Mouse (Mus musculus) regulatory T cell (primary cell): ENCODE results near the gene Inpp5f.
"Not testable (repeated sequence)": the region's sequence is repeated elsewhere in the genome, so short reads cannot be mapped to it uniquely, and the experiment has no call there.

ENCODE experiments used
- in situ Hi-C: fragments of 300-600 bp; cut with MboI, MseI; formaldehyde crosslinking; loops from one replicate; pipeline ENCODE4 v1.15.1; 2025; ENCODE audit warnings: high pct_unique_total_duplicates

The Inpp5f gene

DNA sequence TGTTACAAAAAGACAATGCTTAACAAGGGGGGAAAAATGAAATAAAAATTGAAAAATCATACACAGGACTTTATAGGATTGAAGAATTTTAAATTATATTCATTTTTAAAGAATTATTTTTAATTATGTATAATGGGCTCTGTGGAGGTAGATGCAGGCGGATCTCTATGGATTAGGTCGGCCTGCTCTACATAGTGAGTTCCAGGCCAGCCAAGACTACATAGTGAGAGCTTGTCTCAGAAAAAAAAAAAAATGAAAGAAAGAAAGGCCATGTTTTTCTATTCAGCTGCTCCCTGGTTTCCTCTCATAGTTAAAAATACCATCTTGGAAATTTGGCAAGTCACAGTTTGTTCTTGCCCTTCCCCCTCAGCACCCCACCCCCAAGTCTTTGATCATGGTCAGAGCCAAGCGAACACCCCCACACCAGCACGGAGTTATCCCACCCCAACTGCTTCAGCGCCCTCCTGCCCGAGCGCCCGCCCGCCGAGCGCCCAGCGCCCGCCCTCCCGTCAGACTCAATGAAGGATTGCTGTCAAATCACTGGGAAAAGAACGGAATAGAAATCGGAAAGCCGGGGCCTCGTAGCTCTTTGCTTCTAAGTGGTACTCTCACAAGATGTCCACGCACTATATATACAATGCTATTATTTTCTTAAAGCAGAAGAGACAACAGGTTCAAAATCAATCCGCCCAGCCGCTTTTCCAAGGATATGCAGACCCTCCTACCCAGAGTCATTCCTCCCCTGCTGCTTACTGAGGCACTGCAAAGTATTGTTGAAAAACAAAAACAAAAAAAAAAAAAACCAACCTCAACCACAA, 18.8 kb upstream of the Inpp5f start:
- in situ Hi-C loops, result no loop called here

DNA sequence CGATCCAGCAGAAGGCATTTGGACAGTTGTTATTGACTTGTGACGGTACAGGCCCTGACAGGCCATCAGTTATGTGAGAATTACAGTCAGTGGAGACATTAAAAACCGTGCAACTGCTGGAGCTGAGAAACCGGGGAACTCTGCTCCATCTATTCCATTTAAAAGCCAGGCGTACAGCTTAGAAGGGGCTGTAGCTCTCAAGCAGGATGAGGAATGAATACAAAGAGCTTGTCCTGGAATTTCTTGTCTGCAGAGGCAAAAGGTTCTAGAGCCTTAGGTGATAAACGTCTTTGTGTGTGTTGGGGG, 18.2 kb upstream of the Inpp5f start:
- in situ Hi-C loops, result no loop called here

DNA sequence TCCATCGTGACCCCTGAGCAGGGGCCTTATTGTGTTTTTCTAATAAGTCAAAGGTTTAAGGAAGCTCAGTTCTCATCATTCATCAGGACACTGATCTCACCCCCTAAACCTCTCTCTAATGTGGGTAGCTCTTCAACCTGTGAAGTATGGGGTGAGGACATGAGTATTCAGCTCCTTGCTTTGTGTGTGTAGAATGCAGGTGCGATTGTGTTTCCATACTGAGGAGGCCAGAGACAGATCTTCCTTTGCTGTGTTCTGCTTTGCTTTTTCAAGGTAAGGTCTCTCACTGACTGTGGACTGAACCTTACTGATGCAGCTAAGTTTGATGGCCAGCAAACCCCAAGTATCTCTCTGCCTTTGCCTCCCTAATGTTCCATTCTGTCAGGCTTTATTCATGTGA, 14.9 kb upstream of the Inpp5f start:
- in situ Hi-C loops, result no loop called here

DNA sequence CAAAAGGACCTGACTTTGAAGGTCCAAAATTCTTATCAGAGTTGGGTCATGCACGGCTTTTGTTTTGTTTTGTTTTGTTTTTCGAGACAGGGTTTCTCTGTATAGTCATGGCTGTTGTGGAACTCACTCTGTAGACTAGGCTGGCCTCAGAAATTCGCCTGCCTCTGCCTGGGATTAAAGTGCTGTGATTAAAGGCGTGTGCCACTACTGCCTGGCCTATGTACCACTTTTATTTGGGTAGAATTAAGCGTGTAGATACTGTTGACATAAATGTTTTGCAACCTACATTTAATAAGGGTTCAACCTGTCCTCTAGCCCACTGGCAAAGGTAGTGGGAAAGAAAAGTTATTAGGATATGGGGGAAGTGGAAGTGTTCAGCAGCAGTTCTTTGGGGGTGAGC, 12.1 kb upstream of the Inpp5f start:
- in situ Hi-C loops, result no loop called here

DNA sequence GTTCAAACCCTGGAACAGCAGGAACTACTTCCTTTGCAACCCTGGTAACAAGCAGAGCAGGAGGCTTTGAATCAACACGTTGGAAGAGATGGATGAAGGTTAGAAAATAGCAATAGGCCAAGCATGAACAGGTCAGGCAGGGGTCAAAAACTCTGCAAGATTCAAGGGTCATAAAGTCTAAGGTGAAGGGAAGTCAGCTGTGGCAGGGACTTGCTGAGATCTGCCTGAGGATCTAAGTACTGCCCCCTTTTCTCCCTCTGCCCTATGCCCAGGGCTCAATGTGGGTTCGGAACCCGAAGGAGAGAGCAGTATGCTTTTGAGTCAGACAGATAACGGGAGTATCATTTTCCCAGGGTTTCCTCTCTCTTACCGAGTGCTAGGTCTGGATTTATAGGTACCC, 9.3 kb upstream of the Inpp5f start:
- in situ Hi-C loops, result no loop called here

DNA sequence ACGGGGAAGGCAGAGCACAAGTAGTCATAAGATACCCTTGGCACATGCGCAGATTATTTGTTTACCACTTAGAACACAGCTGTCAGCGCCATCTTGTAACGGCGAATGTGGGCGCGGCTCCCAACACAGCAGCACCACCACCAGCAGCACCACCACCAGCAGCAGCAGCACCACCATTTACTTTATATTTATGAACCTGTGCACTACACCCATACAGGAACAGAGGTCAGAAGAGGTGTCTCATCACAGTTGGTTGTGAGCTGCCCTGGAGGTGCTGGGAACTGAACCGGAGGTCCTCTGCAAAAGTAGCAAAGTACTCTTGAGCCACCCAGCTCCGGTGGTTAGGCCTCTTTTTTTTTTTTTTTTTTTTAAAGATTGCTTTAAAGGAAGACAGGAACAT, 1.2 kb upstream of the Inpp5f start:
- in situ Hi-C loops, result not testable (repeated sequence)

DNA sequence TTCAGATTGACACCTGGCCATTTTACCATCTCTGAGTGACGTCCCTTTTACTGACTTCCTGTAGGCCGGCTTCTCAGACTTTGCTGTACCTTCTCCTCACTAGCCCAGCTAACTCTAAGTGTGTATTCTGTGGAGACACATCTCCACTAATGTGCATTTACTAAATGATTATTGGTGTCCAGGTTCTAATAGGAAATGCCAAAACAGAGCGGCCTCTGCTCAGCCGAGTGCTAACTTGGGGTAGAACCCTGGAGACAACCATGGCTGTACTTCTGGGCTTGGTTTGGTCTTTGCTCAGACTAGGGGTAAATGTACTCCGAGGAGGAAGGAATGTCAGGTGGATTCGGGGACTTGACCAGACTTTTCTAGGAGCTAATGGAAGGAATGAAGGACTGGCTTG, 638 bp upstream of the Inpp5f start:
- in situ Hi-C loops, result no loop called here

DNA sequence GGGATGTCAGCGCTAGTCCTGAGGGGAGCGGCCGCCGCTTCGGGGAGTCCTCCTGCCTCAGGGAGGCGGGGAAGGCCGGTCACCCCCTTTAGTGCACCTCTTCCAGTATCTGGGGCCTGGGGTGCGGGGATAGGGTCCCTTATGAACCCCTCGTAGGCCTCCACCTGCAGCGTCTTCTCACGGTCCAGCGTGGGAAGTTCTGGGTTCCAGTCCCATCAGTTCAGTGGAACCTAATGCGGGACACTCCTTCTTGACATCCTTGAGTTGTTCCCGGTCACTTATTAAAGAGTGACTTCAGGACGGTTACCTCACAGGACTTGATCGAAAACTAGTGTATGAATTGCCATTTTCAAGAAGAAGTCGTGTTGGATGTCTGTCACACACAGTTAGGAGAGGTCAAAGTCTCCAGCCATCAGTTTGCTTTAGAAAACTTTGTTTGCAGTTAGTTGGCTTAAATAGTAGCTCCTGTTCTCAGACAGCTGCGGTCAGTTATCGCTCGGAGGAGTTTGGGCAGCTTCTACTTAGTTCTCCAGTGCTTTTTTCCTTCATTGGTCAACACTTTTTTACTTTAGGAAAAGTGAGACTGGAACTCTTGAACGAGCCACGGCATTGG, 777 bp downstream of the Inpp5f start:
- in situ Hi-C loops, result no loop called here

DNA sequence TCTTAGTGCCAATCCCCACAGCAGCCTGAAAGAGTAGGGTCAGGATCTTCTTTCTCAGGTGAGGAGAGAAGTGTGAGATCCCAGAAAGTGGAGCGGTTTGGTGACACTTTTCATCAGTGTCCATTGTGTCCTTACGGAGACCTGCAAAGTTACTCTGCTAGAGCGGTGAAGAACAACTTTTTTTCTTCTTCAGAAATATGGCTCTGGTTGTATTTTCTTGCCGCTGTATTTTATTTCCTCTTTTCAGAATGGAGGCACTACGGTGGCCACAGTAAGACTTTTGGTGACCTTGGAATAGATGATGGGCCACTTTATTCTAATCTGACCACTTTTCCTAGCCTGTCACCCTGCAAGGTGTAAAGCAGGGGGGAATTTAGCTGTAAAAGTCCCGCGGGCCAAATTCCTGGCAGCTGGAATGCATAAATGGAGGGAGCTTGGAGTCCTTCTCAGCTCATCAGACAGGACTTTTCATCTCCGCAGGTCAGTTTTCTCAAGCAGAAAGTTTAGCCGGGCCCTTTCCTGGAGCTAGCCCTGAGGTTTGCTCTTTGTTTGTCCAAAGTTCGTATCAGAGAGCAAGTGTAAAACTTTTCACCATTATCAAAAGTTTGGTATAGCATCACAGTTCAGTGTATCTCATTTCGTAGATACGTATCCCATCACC, 1.5 kb downstream of the Inpp5f start:
- in situ Hi-C loops, result no loop called here

DNA sequence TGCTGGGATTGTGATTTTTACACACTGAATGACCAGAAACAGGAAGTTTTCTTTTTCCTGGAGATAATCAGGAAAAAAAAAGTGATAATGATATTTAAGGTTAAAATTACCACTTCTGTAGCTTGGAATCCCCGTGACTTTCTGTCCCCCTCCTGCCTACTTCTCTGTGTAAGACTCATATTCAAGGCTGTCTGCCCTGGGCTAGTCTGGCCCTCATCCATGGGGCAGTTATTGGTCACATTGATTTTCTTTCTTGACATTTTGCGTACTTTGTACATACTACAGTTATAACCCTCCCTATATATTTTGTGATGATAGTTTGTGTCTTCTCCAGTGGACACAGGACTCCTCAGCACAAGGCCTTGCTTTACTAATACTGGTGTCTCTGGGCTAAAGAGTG, 2.5 kb downstream of the Inpp5f start:
- in situ Hi-C loops, result no loop called here

DNA sequence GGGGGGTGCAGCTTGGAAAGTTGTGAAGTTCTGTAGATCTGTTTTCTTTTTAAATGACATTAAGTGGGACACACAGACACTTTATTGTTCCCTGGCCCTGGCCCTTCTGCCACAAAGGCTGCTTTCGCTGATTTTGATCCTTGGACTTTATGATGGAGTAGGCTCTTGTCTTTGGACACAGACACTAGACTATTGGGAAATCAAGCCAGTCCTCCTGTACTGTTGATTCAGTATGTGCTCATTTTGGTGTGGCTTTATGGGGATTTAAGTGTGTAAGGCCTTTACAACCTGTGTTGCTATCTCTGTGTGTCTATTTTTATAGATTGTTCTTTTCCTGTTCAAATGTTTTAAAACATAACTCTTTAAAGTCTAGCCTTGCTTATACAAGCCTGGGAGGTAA, 6.5 kb downstream of the Inpp5f start:
- in situ Hi-C loops, result no loop called here

DNA sequence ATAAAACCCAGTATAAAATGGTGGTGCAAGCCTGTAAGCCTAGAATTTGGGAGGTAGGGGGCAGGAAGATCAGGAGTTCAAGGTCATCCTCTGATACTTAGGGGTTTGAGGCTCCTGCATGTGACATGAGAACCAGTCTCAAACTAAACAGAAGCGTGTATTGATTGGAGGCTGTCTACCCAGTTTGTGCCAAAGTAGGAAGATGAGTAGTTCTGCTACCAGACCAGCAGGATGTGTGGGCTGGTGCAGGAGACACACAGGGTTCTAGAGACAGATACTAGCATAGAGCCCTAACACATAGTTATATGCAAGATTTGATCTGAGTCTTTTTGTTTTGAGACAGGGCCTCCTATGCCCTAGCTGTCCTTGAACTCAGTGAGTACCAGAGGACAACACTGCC, 9.1 kb downstream of the Inpp5f start:
- in situ Hi-C loops, result no loop called here

DNA sequence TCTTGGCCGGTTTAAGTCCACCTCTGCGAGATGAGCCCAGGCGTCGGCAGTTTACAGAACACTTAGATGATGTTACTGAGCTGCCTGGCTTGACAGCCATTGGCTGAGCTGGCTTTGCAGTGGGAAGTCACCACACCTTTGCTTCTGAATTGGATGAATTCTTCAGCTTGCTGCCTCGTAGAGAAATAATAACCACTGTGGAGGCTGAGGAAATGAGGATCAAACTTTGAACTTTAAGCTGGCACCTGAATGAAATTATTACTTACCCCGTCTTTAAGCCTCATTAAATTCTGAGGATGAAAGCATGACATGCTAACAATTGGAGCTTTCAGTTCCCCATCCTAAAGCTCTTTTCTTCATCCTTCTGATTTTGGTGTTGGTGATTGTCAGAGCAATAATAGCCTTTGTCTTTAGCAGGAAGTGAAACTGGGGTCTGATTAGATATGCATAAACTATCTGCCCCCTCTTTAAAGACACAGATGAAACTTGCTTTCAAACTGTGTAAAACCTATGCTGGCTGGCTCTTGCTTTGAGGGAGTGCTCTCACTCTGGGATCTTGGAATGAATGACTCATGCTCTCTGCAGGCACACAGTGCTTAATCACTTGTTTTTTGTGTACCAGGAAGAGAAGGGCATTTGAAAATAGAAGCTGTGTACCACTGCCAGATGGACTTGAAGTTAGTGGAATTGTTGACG, 11.3 kb downstream of the Inpp5f start:
- in situ Hi-C loops, result no loop called here

DNA sequence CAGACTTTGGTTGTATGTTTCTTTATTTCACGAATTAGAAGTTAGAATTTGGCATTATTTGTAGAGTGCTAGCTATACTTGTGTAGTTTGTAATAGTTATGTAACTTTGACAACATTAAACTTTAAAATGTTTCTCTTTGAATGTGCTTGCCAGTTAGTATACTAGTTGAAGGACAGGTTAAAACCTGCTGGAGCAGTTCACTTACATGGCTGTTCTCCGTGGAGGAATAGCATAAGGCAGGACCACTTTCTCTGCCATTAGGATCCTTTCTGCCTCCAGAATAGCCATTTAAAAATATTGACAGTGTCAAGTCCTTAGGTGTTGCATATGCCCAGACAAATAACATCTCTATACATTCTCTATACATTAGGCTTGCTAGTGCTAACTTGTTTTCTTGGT, 11.9 kb downstream of the Inpp5f start:
- in situ Hi-C loops, result no loop called here

DNA sequence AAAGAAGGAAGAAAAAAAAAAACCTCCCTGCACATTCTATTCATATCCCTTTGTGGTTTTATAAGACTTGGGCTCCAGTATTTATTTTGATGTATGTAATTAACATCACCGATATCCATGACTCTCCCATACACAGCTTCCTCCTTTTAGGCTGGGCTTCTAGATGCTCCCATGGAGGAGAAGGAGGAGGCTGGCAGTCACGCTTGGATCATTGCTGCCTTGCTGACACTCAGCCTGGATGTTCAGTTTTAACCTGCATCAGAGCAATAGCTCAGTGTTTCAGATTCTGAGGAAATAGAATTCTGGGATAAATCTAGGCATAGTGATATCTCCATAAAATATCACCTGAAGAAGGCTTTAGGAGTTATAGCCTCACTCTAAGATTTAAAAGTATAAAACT, 14.3 kb downstream of the Inpp5f start:
- in situ Hi-C loops, result no loop called here

DNA sequence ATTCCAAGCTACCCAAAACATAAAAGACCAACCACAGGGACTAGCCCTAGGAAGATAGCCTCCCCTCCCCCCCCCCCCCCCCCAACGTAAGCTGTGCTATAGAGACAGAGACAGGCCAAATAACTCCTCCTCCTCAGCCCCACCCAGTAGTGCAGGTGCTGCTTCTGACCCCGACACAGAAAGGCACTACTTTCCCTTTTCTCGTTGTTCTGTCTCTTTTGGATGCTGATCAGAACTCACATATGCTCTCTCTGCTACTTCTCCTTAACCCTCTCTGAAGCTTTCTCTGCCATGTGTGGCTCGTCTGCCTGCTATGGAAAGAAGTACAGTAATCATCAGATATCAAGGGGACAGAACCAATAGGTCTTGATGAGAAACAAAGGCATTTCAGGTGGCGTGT, 15.5 kb downstream of the Inpp5f start:
- in situ Hi-C loops, result no loop called here

DNA sequence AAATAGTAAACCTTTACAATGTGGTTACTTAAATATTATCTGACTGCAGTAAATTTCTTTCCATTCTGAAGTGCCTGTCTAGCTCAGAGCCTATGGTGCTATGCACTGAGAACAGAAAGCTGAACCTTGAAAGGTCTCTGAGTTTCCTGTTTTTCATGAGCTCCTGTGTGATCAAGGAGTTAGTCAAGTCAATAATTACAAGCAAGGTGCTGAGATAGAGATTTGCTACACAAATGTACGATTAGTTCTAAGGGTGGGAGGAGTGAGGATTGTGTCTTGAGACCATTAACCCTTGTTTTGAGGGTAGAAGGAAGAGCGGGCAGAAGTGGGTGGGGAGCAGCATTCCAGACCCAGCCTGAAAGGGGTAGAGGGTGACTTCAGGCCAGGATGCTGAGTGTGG, 16.1 kb downstream of the Inpp5f start:
- in situ Hi-C loops, result no loop called here

DNA sequence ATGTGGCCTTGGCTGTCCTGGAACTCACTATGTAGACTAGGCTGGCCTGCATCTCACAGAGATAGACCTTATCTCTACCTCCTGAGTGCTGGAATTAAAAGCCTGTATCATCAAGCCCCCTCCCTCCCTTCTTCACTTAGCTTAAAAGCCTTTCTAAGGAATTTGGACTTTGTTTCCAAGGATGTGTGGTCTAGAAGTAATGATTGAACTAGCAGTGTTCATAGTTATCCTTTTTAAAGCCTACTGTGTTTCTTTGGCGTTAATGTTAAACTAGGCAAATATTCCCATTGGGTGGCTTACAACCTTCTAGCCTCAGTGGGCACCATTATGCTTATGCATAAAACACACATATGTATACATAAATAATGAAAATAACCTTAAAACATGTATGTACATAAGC, 16.6 kb downstream of the Inpp5f start:
- in situ Hi-C loops, result no loop called here

DNA sequence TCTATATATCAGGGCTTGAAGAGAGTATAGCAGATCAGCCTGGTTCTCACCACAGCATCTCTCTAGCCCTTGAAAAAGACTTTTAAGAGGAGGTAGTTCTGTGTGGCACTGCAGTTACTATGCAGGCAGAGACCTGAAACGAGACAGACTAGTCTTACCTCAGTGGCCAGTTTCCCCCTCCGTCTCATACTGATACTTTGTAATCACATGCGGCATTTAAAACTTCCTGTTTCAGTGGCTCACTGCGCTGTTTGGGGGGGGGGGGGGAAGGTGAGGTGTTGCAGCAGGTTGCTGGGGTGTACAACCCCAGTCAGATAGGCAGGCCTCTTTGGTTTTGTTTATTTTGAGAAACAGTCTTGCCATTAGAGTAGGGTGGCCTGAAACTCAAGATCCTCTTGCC, 22.0 kb downstream of the Inpp5f start:
- in situ Hi-C loops, result no loop called here

DNA sequence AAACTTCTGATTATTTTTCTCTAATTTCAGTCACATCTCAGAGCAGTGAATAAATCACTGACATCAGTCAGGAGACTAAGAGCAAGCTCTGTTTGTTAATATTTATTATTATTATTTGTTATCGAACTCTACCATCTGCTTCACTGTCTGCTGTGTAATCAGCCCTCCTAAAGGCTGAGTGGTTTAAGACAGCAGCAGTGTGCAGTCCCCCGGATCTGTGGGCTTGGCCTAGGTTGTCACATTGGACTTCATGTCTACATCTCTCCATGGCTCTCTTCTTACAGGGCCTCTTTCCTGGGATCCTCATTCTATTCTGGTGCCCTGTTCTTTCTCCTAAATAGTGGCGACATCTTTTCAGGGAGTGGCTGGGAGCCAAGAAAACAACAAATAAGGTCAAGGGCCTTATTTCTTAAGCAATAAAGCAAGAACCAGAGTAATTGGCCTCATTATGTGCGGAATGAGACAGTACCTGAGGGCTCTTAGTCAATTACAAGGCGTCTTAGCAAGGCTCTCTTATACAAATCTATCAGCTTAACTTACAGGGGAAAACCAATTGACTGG, 28.9 kb downstream of the Inpp5f start:
- in situ Hi-C loops, result no loop called here

DNA sequence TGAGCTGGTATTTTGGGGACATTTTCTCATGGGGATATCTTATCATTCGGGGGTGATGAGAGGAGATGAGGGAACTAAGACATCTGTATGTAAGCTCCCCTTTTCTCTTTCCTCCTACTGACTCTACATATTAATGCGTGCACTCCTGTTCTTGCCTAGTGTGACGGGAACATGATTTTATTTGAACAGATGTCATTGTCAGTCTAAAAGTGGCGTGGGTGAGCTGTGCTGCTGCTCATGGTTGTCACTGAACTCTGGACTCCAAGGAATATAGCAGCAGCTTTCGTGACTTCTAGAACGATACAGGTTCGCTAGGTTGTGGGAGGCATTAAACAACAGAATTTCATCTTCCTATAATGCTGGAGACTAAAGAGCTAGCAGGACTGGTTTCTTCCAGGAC, 30.4 kb downstream of the Inpp5f start:
- in situ Hi-C loops, result no loop called here

DNA sequence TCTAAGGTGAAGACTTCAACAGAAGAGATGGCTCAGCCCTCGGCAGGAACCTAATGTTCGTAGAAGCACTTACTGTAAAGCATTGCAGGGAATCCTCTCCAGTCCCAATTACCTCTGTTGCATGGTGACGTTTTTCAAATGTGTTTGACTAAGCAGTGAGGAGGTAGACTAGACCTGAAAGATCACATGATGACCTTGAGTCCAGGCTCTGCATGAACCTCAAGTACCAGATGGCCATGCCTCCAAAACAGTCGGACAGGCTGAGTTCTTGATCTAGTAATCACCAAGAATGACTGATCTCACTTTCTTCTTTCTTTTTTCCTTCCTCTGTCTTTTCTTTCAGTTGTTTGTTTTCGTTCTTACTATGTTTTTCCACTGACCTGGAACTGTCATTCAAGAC, 31.3 kb downstream of the Inpp5f start:
- in situ Hi-C loops, result no loop called here
